Mouse (Mus musculus): ENCODE data around the gene Foxq1.

DNA sequence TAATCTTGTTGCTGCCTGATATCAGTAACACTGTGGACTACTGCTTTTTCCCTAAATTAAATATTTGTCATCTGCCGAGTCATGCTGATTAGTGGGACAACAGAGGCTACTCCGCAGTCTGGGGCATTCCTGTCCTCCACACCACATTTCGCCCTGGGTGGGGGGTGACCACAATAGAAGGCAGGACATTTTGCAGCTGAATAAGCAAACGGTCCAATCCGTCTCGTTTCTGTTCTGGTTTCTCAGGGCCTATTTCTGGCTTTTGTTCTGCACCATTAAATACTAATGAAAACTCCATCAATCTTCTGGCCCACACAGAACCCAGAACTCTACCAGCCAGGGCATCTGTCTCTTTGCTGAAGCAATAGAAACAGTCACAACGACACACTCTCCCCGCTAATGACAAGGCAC lies 24.3 kb upstream of the Foxq1 start:
- TF ChIP-seq CTCF (IDR thresholded peaks at IDR 0.05), result no peak
- no peak for TF ChIP-seq POLR2A (IDR thresholded peaks at IDR 0.05; ENCODE audit: insufficient read depth, low read depth, low read length)
